Mouse (Mus musculus) embryonic facial prominence, embryonic 10.5 days (tissue): ENCODE measurements around the gene Gm42517. TPM values are rescaled to one million over a fixed set of nuclear protein-coding genes. Genes with fewer than 3 reads are reported as not detected.
A peak's percentile ranks its signal among the peaks of the same experiment; 100 is the strongest.

Source experiments
- DNase-seq: peaks from one replicate; pipeline ENCODE4 v3.0.0-alpha.2; 2017; ENCODE audit warnings: low spot score
- H3K27ac ChIP-seq: fragments of 300-500 bp; sonication (generic); replicated peaks from 2 replicates; pipeline ENCODE4 v1.5.1; 2016; ENCODE audit warnings: mild to moderate bottlenecking
- H3K27me3 ChIP-seq: fragments of 300-500 bp; sonication (generic); replicated peaks from 2 replicates; pipeline ENCODE4 v1.6.1; 2016; ENCODE audit warnings: low read depth, mild to moderate bottlenecking; ENCODE audit not compliant: poor library complexity, severe bottlenecking
- H3K36me3 ChIP-seq: fragments of 300-500 bp; sonication (generic); replicated peaks from 2 replicates; pipeline ENCODE4 v1.6.1; 2016; ENCODE audit warnings: mild to moderate bottlenecking, moderate library complexity
- H3K4me1 ChIP-seq: fragments of 300-500 bp; sonication (generic); 2 replicates; pipeline ENCODE4 v1.6.1; 2016
- H3K4me3 ChIP-seq: fragments of 300-500 bp; sonication (generic); 2 replicates; pipeline ENCODE4 v1.5.1; 2016; ENCODE audit warnings: mild to moderate bottlenecking, moderate library complexity
- H3K9me3 ChIP-seq: fragments of 300-500 bp; sonication (generic); 2 replicates; pipeline ENCODE4 v1.6.1; 2016; ENCODE audit warnings: mild to moderate bottlenecking
- WGBS: fragments of 180-500 bp; shearing (Covaris S2); methylation state at CpG from one replicate; pipeline ENCODE4 v1.1.7; 2016; 5-methylcytosine and 5-hydroxymethylcytosine counted together
- polyA plus RNA-seq: library from polyadenylated mRNA; unstranded; fragments of >200 nt; fragmentation: Nextera tagmentation; extraction: Ambion mirVana; gene quantifications from 2 replicates; pipeline ENCODE4 v1.2.1, GENCODE M21; 2016

The Gm42517 gene
- not detected in 2 replicates for polyA plus RNA-seq

DNA sequence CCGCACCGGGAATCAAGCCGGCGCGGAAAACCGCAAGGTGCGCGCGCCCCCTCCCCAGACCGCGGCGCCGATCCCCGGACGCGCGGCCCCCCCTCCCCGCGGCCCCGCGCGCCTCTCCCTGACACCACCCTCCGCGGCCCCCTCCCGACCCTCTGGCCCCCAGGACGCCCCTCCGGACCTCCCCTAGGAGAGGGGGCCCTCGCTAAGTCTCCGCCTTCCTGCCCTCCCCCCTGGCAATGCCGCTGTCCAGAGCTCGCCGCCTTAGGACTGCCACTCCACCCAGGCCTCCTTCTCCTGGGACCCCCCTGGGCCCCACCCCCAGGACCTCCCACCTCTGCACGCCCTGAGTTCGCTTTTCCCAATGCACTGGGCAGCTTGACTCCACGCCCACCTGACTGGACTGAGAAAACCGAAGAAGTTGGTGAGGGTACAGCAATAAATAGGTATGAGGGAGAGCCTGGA is at the start of gene Gm42517:
Gm42517 (minus strand) TSS at position 52 of the 462 bp plus-strand sequence.
- Histone ChIP-seq H3K27ac (0 out of 2 replicates have a peak within 1 kb of the TSS, but pooled peaks have one; percentile 44), H3K27me3 (peaks cover 100% of the 10 kb centered on the region), H3K4me1 (peaks cover 27% of the 10 kb centered on the region), H3K36me3 (no peaks in the 10 kb centered on the region), H3K9me3 (no peaks in the 10 kb centered on the region), H3K4me3 (peak within 1 kb of the TSS; percentile 63)
- peak; percentile 47 for DNase-seq
- 2% methylated on average over 30 of the region's 36 CpGs for whole genome bisulfite sequencing

DNA sequence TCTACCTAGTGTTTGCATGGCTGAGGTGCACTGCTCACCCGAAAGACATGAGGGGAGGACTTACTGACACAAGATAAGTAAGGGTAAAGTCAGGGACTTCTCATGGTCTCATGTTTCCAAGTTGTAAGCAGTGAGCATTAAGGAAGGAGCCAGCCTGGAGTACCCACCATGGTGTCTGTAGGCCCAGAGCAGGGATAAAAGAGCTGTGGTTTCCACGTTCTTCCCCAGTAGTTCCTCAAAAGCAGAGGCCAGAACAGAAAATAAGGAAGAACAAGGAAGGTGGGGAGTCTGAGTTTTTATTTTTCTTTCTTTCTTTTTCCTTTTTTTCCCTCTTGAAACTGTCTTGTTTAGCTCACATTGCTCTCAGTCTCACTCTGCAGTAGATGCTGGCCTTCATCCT is 47.0 kb upstream of the Gm42517 start:
- Histone ChIP-seq H3K27ac (no peak overlapping the region), H3K9me3 (no peaks in the 10 kb centered on the region), H3K4me3 (no peak overlapping the region), H3K36me3 (no peaks in the 10 kb centered on the region), H3K4me1 (no peaks in the 10 kb centered on the region), H3K27me3 (no peaks in the 10 kb centered on the region)
- no peak for DNase-seq
- WGBS, result 79% methylated on average over 2 of the region's 2 CpGs

DNA sequence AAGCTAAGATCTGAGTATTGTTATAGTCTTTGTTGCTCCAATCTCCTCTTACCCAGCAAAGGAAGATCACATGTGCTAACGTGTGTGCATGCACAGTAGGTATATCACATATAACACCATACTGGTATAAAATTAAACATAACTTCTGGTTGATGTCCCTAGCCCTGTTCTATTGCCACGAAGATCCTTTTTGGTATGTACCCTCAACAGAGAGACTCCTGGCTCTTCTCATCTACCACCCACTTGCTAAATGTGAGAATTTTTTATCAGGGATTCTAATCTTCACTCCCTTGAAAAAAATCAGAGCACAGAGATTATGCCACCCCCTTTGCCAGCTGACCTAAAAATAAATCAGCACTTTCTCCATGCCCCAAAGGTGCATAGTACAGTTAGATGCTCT is 39.3 kb upstream of the Gm42517 start:
- H3K9me3 ChIP-seq, result no peaks in the 10 kb centered on the region
- H3K4me3 ChIP-seq, result no peak overlapping the region
- 78% methylated on average over 2 of the region's 2 CpGs for WGBS
- no peak for DNase-seq
- no peaks in the 10 kb centered on the region for H3K36me3 ChIP-seq
- H3K27ac ChIP-seq, result no peak overlapping the region
- no peaks in the 10 kb centered on the region for H3K27me3 ChIP-seq
- no peaks in the 10 kb centered on the region for H3K4me1 ChIP-seq

DNA sequence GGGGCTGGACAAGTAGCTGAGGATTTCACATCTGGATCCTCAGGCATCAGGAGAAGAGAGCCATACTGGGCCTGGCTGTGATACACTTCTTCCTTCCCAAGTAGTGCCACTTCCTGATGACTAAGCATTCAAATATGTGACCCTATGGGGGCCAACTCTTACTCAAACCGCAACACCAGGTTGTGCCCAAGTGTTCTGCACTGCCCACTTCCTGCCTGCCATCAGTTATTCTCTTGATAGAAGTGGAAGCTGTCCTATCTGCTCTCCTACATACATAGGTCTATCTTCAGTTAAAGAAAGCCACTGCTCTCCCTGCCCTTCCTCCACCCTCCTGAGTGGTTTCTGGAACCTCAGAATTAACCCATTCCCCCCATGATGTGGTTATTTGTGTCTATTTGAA is 37.7 kb upstream of the Gm42517 start:
- Histone ChIP-seq H3K36me3 (no peaks in the 10 kb centered on the region), H3K4me3 (no peak overlapping the region), H3K27me3 (no peaks in the 10 kb centered on the region), H3K27ac (no peak overlapping the region), H3K4me1 (no peaks in the 10 kb centered on the region), H3K9me3 (no peaks in the 10 kb centered on the region)
- 74% methylated on average over 1 of the region's 1 CpGs for WGBS
- DNase-seq, result no peak

DNA sequence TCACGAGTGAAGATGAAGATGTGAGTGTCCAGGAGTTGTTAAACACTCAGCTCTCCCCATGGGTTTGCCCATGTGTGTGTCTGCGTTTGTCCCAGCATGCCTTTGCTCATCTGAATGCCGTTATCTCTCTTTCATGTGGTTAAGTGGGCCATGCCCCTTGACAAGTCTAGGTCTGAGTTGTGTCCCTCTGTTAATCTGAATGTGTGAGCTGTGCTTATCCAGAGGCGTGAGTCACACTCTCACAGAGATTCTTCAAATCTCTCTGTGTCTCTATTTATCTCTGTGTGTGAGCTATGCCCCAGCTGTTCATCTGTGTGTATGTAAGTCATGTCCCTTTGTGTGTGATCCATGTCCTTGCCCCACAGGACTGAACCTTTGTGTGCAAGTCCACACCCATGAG is 35.7 kb upstream of the Gm42517 start:
- H3K27ac ChIP-seq, result no peak overlapping the region
- no peaks in the 10 kb centered on the region for H3K9me3 ChIP-seq
- WGBS, result 75% methylated on average over 4 of the region's 4 CpGs
- no peak for DNase-seq
- no peak overlapping the region for H3K4me3 ChIP-seq
- no peaks in the 10 kb centered on the region for H3K4me1 ChIP-seq
- no peaks in the 10 kb centered on the region for H3K36me3 ChIP-seq
- no peaks in the 10 kb centered on the region for H3K27me3 ChIP-seq

DNA sequence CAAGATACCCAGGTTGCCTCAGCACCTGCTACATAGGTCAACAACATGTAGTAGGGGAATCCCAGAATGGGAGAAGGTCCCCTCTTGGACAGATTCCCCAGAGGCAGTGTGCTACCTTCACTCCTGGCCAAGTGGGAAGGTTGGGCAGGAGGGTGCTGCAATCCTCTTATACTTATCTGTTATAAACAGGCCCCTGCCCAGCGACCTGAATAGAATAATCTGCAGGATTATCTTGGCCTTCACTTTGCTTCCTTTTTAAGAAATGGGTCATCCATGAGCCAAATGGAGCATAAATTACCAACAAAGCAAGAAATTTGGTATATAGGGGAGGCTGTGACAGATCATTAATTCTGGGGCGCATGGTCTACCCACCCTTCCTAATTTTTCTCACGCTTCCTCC is 22.0 kb upstream of the Gm42517 start:
- Histone ChIP-seq H3K36me3 (no peaks in the 10 kb centered on the region), H3K9me3 (no peaks in the 10 kb centered on the region), H3K27me3 (no peaks in the 10 kb centered on the region), H3K4me3 (no peak overlapping the region), H3K4me1 (no peaks in the 10 kb centered on the region), H3K27ac (no peak overlapping the region)
- WGBS, result 81% methylated on average over 3 of the region's 3 CpGs
- no peak for DNase-seq

DNA sequence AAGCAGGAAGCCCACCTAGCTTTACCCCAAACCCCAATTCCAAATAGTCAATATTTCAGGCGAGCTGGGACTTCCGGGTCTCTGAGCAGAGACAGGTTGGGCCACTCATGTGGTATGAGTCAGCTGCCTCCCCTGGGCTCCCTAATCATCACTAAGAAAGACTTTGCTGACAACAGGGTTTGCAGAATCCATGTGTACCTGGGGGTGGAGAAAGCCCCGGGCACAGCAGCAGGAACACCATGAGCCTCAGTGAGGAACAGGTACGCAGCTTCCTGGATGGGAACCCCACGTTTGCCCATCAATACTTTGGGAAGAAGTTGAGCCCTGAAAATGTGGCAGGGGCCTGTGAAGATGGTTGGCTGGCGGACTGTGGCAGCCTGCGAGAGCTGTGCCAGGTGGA is 20.5 kb upstream of the Gm42517 start, which contains the start of gene Pde6b:
Pde6b (plus strand) TSS at position 191 of the 400 bp plus-strand sequence.
- Histone ChIP-seq H3K9me3 (no peaks in the 10 kb centered on the region), H3K4me1 (no peaks in the 10 kb centered on the region), H3K27ac (no peak within 1 kb of the TSS), H3K27me3 (no peaks in the 10 kb centered on the region), H3K4me3 (no peak within 1 kb of the TSS), H3K36me3 (no peaks in the 10 kb centered on the region)
- no peak for DNase-seq
- WGBS, result 80% methylated on average over 7 of the region's 7 CpGs

DNA sequence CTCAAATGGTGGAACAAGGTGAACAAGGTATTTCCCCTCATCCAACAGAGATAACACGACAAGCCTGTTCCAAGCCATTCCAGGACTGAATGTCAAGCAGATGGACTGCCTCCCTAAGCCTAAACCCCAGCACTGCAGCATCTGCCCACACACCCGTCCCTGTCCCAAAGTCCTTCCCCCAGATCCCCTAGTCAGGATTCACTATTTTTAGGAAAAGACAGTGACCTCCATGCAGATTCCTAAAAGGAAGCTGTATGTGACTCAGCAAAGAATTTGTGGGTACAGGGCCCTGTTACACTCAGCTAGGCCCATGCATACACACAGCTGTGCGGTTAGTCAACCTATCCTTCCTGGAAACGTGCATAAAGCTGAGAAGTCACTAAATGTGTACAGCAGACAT is 18.7 kb upstream of the Gm42517 start:
- Histone ChIP-seq H3K4me1 (no peaks in the 10 kb centered on the region), H3K27me3 (no peaks in the 10 kb centered on the region), H3K9me3 (no peaks in the 10 kb centered on the region), H3K4me3 (no peak overlapping the region), H3K36me3 (no peaks in the 10 kb centered on the region), H3K27ac (no peak overlapping the region)
- WGBS, result 76% methylated on average over 4 of the region's 4 CpGs
- no peak for DNase-seq

DNA sequence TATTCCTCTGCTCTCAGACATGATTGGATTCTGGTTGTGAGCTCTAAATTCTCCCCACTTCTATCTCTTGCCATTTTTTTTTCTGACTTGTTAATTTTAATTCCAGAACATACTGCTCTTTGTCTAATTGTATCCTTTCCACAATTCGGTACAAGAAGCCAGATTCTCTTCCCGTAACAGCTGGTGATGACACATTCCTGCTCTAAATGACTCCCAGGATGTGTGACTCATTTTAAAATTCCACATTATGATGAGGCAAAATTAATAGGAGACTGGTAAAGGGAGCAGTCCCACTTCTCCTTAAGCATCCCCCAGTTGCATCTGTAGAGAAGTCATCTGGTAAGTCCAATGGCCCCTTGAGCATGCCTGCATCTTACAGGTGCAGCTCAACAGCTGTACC is 17.9 kb upstream of the Gm42517 start:
- no peak overlapping the region for H3K27ac ChIP-seq
- DNase-seq, result no peak
- H3K4me1 ChIP-seq, result no peaks in the 10 kb centered on the region
- H3K27me3 ChIP-seq, result no peaks in the 10 kb centered on the region
- no peak overlapping the region for H3K4me3 ChIP-seq
- no peaks in the 10 kb centered on the region for H3K9me3 ChIP-seq
- 83% methylated on average over 2 of the region's 2 CpGs for WGBS
- H3K36me3 ChIP-seq, result no peaks in the 10 kb centered on the region

DNA sequence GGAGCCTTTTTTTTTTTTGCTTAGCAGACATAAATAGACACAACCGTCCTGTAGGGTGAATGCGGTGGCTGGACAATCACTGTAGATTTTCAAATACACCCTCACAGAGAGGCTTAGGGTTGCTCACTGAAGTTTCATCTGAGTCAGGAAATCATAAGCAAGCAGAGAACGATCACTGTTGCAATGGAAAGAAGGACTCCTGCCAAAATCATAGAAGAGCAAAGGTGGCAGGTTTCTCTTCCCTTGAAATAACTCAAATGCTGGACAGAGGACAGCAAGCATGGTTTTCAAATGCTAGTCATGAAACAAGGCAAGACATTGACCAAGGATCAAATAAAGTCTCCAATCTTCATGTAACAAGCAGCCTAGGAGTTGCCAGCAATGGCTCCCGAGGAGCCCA is 10.6 kb upstream of the Gm42517 start:
- H3K4me3 ChIP-seq, result no peak overlapping the region
- H3K9me3 ChIP-seq, result no peaks in the 10 kb centered on the region
- no peak overlapping the region for H3K27ac ChIP-seq
- H3K27me3 ChIP-seq, result peaks cover 18% of the 10 kb centered on the region
- H3K4me1 ChIP-seq, result peaks cover 3% of the 10 kb centered on the region; the same call in 1 of the 2 replicates
- 89% methylated on average over 4 of the region's 4 CpGs for WGBS
- no peaks in the 10 kb centered on the region for H3K36me3 ChIP-seq
- DNase-seq, result no peak

DNA sequence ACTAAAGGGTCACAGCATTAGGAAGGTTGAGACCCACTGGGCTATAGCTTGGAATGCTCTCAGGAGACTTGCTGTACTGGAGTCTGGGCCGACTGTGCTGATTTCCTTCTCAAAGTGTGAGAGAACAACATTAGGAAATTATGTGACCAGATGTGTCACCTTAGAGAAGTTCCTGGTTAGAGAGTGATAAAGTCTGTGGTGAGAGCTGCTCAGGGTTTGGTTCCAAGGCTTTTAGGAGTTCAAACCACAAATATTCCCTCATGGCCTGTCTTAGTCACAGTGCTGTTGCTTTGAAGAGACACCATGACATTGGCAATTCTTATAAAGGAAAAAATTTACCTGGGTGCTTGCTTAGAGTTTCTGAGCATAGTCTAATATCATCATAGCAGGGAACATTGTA is 8.3 kb upstream of the Gm42517 start:
- 73% methylated on average over 1 of the region's 1 CpGs for WGBS
- H3K9me3 ChIP-seq, result no peaks in the 10 kb centered on the region
- no peaks in the 10 kb centered on the region for H3K36me3 ChIP-seq
- H3K4me1 ChIP-seq, result peaks cover 3% of the 10 kb centered on the region; the same call in 1 of the 2 replicates
- no peak for DNase-seq
- no peak overlapping the region for H3K4me3 ChIP-seq
- H3K27me3 ChIP-seq, result peaks cover 41% of the 10 kb centered on the region
- H3K27ac ChIP-seq, result no peak overlapping the region

DNA sequence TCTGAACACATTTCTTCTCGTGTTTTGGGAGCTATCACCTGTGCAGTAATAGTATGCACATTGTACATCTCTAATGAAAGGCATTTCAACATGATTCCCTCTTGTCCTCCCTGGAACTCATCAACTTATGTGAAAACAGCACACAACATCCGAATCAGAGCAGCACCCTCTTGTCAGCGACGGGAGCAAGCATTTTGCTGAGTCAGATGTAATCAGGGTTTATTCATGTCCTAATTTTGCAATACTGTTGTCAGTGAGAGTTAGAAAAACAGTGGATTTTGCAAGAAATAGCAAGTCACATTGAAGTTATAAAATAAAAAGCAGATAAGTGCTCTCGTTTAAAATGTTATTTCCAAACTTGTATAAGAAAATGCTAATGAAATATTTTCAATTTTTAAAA is 6.4 kb upstream of the Gm42517 start:
- Histone ChIP-seq H3K4me3 (no peak overlapping the region), H3K36me3 (no peaks in the 10 kb centered on the region), H3K27me3 (peaks cover 57% of the 10 kb centered on the region), H3K9me3 (no peaks in the 10 kb centered on the region), H3K4me1 (peaks cover 7% of the 10 kb centered on the region), H3K27ac (no peak overlapping the region)
- WGBS, result 75% methylated on average over 5 of the region's 5 CpGs
- DNase-seq, result no peak

DNA sequence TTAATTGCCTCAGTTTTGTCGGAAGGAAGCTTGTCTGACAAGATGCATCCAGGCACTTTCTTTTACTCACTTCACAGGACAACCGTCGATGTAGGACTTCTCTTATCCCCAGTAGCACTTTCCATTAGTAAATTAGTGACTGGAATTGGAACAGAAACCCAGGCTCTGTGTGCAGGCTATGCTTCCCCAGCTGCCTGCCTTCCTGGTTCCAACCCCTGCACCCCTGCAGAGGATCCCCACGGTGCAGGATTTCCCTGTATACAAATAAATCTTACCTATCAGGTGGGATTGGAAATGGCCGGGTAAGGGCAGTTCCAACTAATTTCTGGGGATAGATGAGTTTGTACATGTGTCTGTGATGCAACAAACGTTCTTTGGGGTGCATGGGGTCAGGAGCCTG is 2.2 kb upstream of the Gm42517 start:
- peak; percentile 13 for DNase-seq
- no peaks in the 10 kb centered on the region for H3K9me3 ChIP-seq
- H3K4me3 ChIP-seq, result no peak overlapping the region
- H3K36me3 ChIP-seq, result no peaks in the 10 kb centered on the region
- H3K27ac ChIP-seq, result no peak overlapping the region
- H3K27me3 ChIP-seq, result peaks cover 95% of the 10 kb centered on the region
- H3K4me1 ChIP-seq, result peaks cover 30% of the 10 kb centered on the region
- 3% methylated on average over 6 of the region's 6 CpGs for WGBS
